Mouse (Mus musculus) brain, adult 2 months (tissue): ENCODE measurements around the gene Rpl13a.
"Not testable (repeated sequence)": the region's sequence is repeated elsewhere in the genome, so short reads cannot be mapped to it uniquely, and the experiment has no call there.

Source experiments
- DNase-seq: peaks from one replicate; pipeline ENCODE4 v3.0.0; 2011; ENCODE audit warnings: low read depth, low spot score

Rpl13a gene

DNA sequence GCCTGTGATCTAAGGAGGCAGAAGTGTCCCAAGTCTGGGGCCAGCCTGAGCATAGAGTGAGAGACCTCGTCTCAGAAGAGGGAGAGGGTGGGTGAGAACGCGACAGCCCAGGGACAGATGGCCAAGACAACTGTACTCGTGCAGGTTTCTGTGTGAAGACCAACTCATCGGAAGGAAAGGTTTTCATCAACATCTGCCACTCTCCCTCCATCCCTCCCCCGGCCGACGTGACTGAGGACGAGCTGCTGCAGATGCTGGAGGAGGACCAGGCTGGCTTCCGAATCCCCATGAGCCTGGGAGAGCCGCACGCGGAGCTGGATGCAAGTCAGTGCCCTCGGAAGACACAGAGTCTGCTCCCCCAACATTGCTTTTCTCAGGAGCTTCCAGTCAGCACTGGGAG is 28.9 kb upstream of the Rpl13a start:
- DNase-seq, result peak; percentile 80

DNA sequence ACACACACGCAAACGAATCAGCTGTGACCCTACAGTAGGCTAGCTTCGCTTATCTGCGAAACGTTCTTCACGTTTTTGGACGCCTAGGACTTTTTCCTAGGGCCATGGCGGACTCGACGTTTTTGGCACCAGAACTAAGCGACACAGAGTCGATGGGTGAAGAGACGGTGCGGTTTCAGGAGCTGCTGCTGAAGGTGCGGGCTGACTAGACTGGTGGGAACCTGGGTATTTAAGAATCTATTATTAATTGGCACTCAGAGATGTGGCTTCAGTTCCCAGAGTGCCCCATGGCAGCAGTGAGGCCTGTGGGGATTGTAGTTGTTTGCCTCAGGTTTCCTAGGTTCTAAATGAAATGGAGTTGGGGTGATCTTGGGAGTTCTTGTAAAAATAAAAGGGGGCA is 27.6 kb upstream of the Rpl13a start:
- no peak for DNase-seq

GRCm38 (mm10) chr7:45155590-45155989 is 27.0 kb upstream of the Rpl13a start:
- no peak for DNase-seq

DNA sequence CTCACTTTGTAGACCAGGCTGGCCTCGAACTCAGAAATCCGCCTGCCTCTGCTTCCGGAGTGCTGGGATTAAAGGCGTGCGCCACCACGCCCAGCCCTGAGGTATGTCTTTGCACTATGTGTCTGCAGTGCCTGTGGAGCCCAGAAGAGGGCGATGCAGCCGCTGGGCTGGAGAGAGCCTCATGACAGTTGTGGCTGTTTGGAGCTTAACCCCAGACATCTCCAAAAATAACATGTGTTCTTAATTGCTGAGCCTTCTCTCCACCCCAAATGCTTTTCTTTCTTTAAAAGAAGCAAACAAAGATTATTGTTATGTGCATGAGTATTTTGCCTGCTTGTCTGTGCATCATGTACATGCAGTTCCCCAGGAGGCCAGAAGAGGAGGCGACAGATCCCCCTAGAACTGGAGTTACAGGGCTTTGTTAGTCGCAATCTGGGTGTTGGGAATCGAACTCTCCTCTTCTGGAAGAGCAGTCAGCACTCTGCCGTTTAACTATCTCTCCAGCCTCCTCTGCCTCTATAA is 26.5 kb upstream of the Rpl13a start:
- DNase-seq, result peak; percentile 62

GRCm38 (mm10) chr7:45154096-45154992 is 25.8 kb upstream of the Rpl13a start, which contains the start of the genes Pih1d1 and Aldh16a1:
Gene Pih1d1 (plus strand): TSS chr7:45154303.
Gene Aldh16a1 (minus strand): TSS chr7:45154584.
- DNase-seq, result peak; percentile 98

DNA sequence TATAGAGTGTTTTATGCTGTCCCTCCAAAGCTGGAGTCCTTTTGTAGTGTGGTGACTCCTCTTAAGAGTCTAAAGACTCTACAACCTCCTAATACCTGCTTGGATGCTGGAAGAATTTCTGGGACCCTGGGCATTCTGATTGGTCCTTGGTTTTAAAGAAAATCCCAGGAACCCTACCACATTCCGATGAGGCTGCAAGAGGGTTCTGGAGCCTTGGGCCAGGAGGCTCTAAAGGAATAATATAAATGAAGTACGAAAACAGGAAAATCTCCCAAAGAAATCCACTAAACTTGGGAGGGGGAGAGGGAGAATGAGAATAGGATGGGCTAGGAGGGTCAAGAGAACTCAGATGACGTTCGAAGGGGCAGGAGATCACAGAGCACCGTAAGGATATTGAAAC is 25.0 kb upstream of the Rpl13a start:
- DNase-seq, result no peak

DNA sequence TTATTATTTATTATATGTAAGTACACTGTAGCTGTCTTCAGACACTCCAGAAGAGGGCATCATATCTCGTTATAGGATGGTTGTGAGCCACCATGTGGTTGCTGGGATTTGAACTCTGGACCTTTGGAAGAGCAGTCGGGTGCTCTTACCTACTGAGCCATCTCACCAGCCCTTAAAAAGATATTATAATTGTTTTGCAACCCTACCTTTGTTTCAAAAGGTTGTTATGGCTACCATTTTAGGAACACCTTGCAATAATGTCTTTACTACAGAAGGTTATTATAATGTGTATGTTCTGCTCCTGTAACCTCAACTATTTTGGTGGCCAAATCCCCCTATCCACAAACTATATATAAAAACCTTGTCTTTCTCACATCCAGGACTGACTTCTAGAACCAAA is 24.5 kb upstream of the Rpl13a start:
- not testable (repeated sequence) for DNase-seq

DNA sequence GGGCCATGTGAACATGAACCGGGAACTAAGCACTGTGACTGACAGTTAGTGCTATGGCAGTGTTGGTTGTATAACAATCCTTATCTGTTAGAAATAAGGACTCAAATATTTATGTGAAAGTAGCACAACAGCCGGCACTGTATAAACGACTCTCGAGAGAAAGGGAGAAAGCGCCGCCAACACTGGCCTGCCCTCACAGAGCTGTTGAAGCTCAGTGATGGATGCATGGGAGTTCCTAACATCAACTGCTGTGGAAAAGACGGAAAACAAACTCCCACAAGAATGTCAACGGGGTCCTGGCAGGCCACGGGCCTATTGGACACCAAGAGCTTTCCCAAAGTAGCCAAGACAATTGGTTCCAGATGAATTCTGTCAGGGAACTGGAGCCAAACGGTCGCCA is 22.7 kb upstream of the Rpl13a start:
- DNase-seq, result no peak

DNA sequence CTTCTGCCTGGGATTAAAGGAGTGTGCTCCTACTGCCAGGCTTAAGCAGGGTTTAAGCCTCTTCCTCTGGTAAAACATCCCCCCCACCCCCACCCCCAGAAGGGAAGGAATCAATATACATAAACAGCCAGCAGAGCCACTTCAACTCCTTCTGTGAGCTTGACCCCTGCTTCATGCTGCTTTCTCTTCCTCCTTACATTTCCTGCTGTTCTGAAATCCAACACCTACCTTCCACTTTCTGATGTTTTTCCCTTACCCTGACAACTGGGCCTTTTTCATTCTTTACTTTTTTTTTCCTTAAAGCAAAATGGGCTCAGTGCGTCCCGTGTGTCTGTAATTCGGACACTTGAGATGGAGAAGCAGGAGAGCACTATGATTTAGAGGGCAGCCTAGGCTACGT is 21.8 kb upstream of the Rpl13a start:
- no peak for DNase-seq

GRCm38 (mm10) chr7:45149545-45149944 is 21.0 kb upstream of the Rpl13a start:
- DNase-seq, result no peak

- no peak for DNase-seq
These were observed 20.1 kb upstream of the Rpl13a start for GRCm38 (mm10) chr7:45148534-45149098.

DNA sequence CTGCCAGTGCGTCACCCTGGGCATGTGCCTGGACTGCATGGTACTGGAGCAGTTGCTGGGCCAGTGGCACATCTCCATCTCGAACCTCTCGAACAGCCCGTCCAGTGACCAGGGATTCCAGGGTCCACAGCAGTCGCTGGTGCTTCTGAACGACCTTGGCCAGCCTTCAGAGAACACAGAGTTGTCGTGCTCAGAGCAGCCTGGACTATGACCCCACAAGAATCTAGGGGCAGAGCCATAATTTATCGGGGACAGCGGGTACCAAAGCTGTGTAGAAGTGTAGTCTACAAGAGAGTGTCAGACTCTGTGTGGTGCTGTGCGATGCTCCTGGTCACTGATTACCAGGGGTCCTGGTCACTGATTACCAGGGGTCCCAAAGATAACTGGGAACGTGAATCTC is 19.3 kb upstream of the Rpl13a start:
- no peak for DNase-seq

DNA sequence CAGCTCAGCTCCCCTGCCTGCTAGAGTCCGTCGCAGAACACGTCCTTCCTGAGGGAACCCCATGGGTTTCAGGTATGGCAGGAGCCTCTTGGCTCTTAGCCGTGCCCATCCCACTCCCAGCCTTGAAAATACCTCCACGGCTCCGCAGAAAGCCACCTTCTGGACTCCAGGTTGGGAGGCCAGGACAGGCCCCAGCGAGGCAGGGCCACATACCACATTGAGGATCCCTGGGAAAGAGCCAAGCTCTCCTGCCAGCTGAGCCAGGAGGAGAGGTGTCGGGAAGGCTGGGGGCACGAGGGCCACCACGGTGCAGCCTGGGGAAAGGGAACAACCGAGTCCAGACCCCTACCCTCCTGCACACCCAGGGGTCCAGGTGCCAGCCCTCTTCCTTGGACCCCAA is 18.7 kb upstream of the Rpl13a start:
- no peak for DNase-seq

- no peak for DNase-seq
These were observed 16.9 kb upstream of the Rpl13a start for GRCm38 (mm10) chr7:45145460-45145859.

DNA sequence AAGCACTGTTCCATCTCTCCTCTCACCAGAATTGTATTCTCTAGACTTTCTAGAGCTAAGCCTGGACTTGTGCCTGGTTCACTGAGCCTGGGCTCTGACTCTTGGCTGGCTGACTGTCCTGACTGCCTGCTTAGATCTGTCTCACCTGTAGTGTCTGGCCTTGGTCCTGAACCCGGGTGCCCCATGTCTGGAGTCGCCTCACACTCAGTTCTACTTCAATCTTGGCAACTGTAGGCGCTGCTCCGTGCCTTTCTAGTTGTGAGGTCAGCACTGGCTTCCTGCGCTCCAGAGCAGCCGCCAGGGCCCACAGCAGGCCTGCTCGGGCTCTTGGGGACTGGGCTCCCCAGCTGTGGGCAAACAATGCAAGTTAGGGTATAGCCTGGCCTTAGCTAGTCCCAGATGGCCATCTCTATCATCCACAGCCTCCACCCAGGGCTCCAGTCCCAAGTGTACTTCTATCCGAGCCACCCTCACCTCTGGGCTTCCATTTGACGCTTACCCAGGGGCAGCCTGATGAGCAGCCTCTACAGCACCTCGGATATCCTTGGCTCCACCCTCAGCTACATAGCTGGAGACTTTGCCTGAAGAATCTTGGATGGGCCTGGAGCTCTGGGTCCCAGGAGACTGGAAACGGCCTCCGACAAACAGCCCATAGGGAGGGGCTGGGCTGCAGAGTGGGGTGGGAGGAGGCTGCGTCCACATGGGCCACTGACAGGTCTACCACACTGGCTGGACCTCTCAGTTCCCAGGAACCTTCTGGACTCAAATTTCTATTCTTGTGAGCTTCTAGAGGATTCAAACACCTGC is 16.0 kb upstream of the Rpl13a start:
- DNase-seq, result no peak

- no peak for DNase-seq
These were observed 13.4 kb upstream of the Rpl13a start for GRCm38 (mm10) chr7:45141914-45142313.

DNA sequence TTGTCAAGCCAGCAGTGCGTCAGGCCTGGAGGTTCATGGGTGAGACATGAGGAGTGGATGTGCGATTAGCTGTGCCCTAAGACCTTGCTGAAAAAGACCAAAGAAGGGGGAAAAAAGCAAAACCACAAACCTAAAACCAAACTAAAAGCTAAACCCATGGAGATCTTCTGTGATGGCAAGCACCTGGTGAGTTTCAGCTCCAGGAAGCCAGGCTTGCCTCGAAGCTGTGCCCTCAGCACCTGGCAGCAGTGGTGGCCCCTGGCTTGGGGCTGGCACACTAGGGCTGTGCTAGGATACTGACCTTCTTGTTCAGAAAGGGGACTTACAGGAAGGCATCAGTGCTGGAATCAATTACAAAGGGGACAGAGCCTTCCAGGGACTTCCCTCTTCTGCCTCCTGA is 12.8 kb upstream of the Rpl13a start:
- no peak for DNase-seq

DNA sequence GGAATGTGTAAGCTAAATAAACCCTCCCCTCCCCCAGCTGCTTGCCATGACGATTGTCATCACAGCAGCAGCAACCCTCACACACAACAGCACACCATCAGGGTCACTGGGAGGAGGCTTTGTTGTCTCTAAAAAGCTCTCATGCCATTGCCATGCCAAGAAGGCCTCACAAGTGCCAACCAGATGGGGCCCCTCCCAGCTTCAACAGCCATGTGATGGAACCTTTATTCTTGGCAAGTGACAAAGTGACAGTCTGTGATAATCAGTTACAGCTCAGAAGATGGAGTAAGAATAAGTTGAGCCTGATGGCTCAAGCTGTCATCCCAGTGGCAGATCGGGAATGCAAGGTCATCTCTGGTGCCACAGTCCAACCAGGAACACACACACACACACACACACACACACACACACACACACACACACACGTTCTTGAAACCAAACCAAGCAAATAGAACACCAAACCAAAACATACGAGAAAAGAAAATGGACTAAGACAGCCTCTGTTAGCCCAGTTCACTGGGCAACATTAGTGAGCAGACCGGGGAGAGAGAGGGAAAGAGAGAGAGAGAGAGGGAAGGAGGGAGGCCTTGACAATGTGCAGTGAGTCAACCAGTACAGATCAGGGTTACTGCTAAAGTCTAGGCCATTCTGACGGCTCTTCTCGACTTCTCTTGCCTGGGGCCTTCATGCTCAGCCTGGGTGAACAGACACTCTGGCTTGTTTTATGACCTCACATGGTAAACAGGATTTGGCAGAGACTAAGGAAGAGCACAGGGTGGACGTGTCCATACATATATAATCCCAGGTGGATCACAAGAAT is 11.6 kb upstream of the Rpl13a start:
- DNase-seq, result no peak

DNA sequence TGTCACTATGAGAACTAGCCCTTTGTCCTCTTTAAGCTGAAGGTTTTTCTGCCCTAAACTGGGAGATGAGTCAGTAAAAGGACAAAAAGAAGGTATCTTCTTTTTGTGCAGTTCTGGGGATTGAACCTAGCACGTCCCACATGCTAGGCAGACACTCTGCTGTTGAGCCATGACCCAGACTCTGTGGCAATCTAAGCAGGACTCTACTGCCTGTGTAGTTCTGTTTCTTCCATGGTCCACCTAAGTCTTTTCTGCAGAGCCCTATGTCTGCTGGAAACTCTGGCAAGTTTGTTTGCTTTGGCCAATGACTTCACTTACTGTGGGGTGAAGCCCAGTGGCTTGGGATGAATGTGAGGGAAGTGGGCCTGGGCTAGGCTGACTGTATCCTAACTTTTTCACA is 9.8 kb upstream of the Rpl13a start:
- DNase-seq, result no peak

- DNase-seq, result no peak
These were observed 8.8 kb upstream of the Rpl13a start for GRCm38 (mm10) chr7:45137171-45138006.
